Mouse (Mus musculus) cerebellum, adult 11 months (tissue): ENCODE results near the gene Hepacam.

Source experiments
- DNase-seq: peaks from one replicate; pipeline ENCODE4 v3.0.0; 2022

The Hepacam gene

GRCm38 (mm10) chr9:37384284-37385182, 17.4 kb downstream of the Hepacam start:
- DNase-seq, result no peak

- no peak for DNase-seq
These were observed 23.7 kb downstream of the Hepacam start for GRCm38 (mm10) chr9:37390891-37391290.

GRCm38 (mm10) chr9:37392071-37392470, 24.9 kb downstream of the Hepacam start:
- no peak for DNase-seq

- DNase-seq, result no peak
These were observed 26.5 kb downstream of the Hepacam start for GRCm38 (mm10) chr9:37393482-37394131.

- no peak for DNase-seq
These were observed 33.4 kb downstream of the Hepacam start for GRCm38 (mm10) chr9:37400585-37400984.

GRCm38 (mm10) chr9:37401802-37402201, 34.7 kb downstream of the Hepacam start, which contains the start of gene Robo4:
TSS of gene Robo4 (plus strand) at chr9:37401897.
- no peak for DNase-seq

- no peak for DNase-seq
These were observed 35.4 kb downstream of the Hepacam start for GRCm38 (mm10) chr9:37402501-37402900.

GRCm38 (mm10) chr9:37403011-37403410, 35.9 kb downstream of the Hepacam start:
- no peak for DNase-seq

- DNase-seq, result peak; percentile 11
These were observed 39.2 kb downstream of the Hepacam start for GRCm38 (mm10) chr9:37406372-37406771.

- DNase-seq, result no peak
These were observed 40.8 kb downstream of the Hepacam start for GRCm38 (mm10) chr9:37407850-37408502.

- DNase-seq, result no peak
These were observed 42.7 kb downstream of the Hepacam start for GRCm38 (mm10) chr9:37409698-37410445.

GRCm38 (mm10) chr9:37412989-37413388, 45.8 kb downstream of the Hepacam start:
- DNase-seq, result no peak

GRCm38 (mm10) chr9:37414666-37415065, 47.5 kb downstream of the Hepacam start:
- no peak for DNase-seq

GRCm38 (mm10) chr9:37418791-37419190, 51.6 kb downstream of the Hepacam start:
- peak; percentile 16 for DNase-seq

- DNase-seq, result peak; percentile 48
These were observed 53.5 kb downstream of the Hepacam start for GRCm38 (mm10) chr9:37420676-37421075.

GRCm38 (mm10) chr9:37421239-37421638, 54.1 kb downstream of the Hepacam start:
- DNase-seq, result no peak

- DNase-seq, result no peak
These were observed 62.2 kb downstream of the Hepacam start for GRCm38 (mm10) chr9:37429326-37429725.

- DNase-seq, result peak; percentile 72
These were observed 63.4 kb downstream of the Hepacam start for GRCm38 (mm10) chr9:37430582-37430981.

GRCm38 (mm10) chr9:37432026-37432666, 65.0 kb downstream of the Hepacam start:
- DNase-seq, result no peak

GRCm38 (mm10) chr9:37432720-37433421, 65.7 kb downstream of the Hepacam start, which contains the start of gene Robo3:
TSS of gene Robo3 (minus strand) at chr9:37433246.
- DNase-seq, result no peak

- DNase-seq, result no peak
These were observed 66.8 kb downstream of the Hepacam start for GRCm38 (mm10) chr9:37433823-37434560.
